Mouse (Mus musculus) E14TG2a.4 (cell line): ENCODE data around the gene Ppp1r21.

Experiments
- CTCF ChIP-seq: conservative IDR thresholded peaks from 2 replicates; pipeline ENCODE4 v1.5.1; 2014; ENCODE audit warnings: low read length
- NANOG ChIP-seq: IDR thresholded peaks from 2 replicates; pipeline ENCODE4 v1.6.1; 2014; ENCODE audit warnings: borderline replicate concordance, low read length, mixed read lengths
- POU5F1 ChIP-seq: IDR thresholded peaks from 2 replicates; pipeline ENCODE4 v1.6.1; 2014; ENCODE audit warnings: low read length, borderline replicate concordance

DNA sequence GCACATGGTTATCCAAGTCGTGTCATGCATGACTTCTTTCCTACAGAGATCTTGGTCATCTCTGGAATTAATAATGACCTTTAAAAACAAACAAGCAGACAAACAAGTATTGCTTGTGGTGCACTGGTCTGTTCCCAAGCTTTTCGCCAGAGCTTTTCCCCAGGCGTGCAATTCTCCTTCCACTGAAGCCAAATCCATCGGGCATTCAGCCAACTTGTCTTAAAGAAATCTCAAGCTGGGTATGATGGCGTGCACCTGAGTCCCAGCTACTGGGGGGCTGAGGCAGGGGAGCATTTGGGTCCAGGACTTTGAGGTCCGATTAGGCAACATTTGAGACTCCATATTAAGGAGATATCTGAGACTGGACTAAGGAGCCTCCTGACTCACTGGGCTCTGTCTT, 60.3 kb downstream of the Ppp1r21 start:
- TF ChIP-seq CTCF (no peak), POU5F1 (no peak), NANOG (no peak)
